Mouse (Mus musculus) embryonic stem cell, embryonic (primary cell): ENCODE data around the gene P2ry2.

ENCODE experiments used
- CTCF ChIA-PET, 4 experiments: fragments of 300-600 bp in 2 of 4; fragments of 350-600 bp in 2 of 4; sonication (Branson Sonifier 250); formaldehyde crosslinking; loops; one replicate each; lab custom pipeline; 2022; ENCODE audit warnings: inconsistent platforms in 2 of 4; lab: Charles Lee
- POLR2A ChIA-PET, 4 experiments: fragments of 300-600 bp in 2 of 4; fragments of 350-600 bp in 2 of 4; sonication (Branson Sonifier 250); formaldehyde crosslinking; loops; one replicate each; lab custom pipeline; 2022; ENCODE audit warnings: antibody characterized with exemption in 4 of 4, inconsistent platforms in 1 of 4; lab: Charles Lee

P2ry2 gene

DNA sequence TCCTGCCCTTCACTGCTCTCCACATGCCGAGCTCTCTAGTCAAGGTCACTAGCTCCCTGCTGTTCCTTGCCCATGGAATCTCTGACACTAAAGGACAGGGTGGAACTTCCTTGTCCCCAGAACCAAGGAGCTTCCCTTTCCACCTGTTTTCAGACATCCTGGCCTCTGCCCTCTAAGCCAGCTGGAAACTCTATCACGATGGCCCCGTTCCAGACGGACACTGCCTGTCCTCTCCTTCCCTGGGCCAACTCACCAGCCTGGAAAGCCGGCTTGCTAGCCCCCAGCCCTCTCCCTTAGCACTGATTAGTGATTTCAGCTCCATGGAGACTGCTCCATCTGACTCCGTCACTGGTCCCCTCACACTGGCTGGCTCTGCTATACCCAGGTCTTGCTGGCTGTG, 10.4 kb downstream of the P2ry2 start:
- ChIA-PET CTCF (interaction anchor here in 3 of 4 experiments (0.5 to 1.8 kb wide), 8 partner anchors 12 to 649 kb away, joined by 3 to 8 read pairs (median 4); no protein-coding TSS in a partner anchor), POLR2A (interaction anchor here in 2 of 4 experiments (0.7 to 2.3 kb wide), 4 partner anchors 9 to 507 kb away, joined by 3 to 8 read pairs (median 3); no protein-coding TSS in a partner anchor)

- POLR2A ChIA-PET: interaction anchor here in 1 of 4 experiments (2.1 kb wide), 1 partner anchor 14 kb away, joined by 7 read pairs; the partner anchor contains the start of gene P2ry2
- CTCF ChIA-PET: interaction anchor here in 1 of 4 experiments (1.3 kb wide), 1 partner anchor 52 kb away, joined by 3 read pairs; no protein-coding TSS in a partner anchor
Observed at GRCm38 (mm10) chr7:100999623-101000022, 13.0 kb downstream of the P2ry2 start.

GRCm38 (mm10) chr7:100998578-100998960, 14.1 kb downstream of the P2ry2 start:
- CTCF ChIA-PET: interaction anchor here in 3 of 4 experiments (0.6 to 1.6 kb wide), 3 partner anchors 11 to 60 kb away, joined by 3 to 7 read pairs (median 7); no protein-coding TSS in a partner anchor
- POLR2A ChIA-PET: interaction anchor here in 1 of 4 experiments (1.6 to 2.1 kb wide), 2 partner anchors 10 to 15 kb away, joined by 5 to 7 read pairs; partner anchors contain the start of gene P2ry2

DNA sequence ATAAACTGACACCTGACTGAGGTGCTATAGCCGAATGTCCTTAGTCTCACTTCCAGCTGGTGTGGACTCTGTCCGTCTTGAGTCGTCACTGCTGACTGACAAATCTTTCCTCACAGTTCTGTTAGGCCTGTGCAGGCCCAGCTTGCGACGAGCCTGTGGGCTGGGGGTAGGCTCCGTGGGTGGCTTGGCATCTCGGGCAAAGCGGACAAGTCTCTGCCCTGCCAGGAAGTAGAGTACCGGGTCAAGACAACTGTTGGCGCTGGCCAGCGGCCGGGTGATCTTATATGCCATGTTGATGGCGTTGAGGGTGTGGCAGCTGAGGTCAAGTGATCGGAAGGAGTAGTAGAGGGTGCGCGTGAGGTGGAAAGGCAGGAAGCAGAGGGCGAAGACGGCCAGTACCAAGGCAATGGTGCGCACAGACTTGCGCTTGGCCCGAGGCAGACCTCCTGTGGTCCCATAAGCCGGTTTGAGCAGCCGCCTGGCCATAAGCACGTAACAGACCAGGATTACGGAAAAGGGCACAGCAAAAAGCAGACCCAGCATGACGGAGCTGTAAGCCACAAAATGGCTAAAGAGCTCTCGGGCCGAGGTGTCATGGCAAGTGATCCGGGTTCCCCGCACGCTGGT, 14.6 kb downstream of the P2ry2 start:
- ChIA-PET POLR2A (interaction anchor here in 1 of 4 experiments (1.1 to 2.1 kb wide), 3 partner anchors 10 to 359 kb away, joined by 5 to 7 read pairs (median 5); partner anchors contain the start of gene P2ry2), CTCF (interaction anchor here in 3 of 4 experiments (0.7 to 1.6 kb wide), 3 partner anchors 9 to 31 kb away, joined by 3 to 7 read pairs (median 3); no protein-coding TSS in a partner anchor)

DNA sequence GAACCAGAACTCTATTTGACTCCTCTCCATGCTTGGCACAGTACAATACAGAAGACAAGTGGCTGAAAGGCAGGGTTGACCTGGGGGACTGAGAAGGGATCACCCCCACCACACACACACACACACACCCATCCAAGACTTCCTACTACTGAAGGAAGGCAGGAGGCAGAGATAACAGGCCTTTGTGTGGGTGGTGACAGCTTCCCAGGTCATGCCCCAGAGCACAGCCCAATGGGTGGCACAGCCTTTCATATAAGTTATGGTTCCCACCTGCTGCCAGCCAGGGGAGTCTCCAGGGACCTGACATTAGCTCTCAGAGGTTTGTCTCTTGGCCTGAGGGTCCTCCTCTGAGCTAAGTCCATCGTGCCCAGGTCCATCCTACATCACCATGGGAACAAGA, 15.5 kb downstream of the P2ry2 start:
- POLR2A ChIA-PET: interaction anchor here in 1 of 4 experiments (1.1 to 2.1 kb wide), 4 partner anchors 9 to 360 kb away, joined by 5 to 7 read pairs (median 5); partner anchors contain the start of gene P2ry2
- CTCF ChIA-PET: interaction anchor here in 2 of 4 experiments (0.7 to 1.6 kb wide), 2 partner anchors 9 to 31 kb away, joined by 3 read pairs; no protein-coding TSS in a partner anchor

- CTCF ChIA-PET: interaction anchor here in 3 of 4 experiments (0.5 to 1.3 kb wide), 4 partner anchors 49 to 1226 kb away, joined by 3 to 4 read pairs (median 4); no protein-coding TSS in a partner anchor
- POLR2A ChIA-PET: interaction anchor here in 1 of 4 experiments (0.6 to 2.0 kb wide), 2 partner anchors 10 to 11 kb away, joined by 3 to 5 read pairs; no protein-coding TSS in a partner anchor
Observed at GRCm38 (mm10) chr7:100995951-100996350, 16.7 kb downstream of the P2ry2 start.

DNA sequence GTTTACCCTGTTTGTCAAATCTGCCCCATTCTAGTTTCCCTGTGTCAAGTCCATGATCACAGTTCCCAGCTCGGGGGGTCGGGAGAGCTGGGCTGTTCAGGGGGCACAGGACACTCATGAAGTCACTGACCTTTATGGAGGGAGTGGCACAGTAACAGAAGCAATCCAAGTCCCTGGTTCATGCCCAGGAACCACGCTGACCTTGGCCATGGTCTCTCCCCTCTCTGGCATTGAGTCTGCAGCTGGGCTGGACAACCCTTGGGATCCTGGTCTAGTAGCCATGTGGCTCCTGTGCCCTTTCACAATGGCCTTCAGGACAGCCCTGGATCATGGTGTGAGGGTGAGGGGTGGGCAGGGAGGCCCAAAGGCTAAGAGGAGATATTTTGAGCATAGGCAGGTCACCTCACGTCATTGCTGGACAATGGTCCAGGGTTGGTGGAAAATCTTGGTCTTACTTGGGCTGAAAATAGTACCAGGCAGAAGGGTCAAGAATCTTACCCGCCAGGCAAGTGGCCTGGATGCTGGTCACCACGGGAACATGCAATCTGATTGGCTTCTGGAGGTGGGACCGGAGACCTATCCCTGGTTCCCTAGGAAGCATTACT, 17.3 kb downstream of the P2ry2 start:
- ChIA-PET CTCF (interaction anchor here in 2 of 4 experiments (0.6 to 1.3 kb wide), 3 partner anchors 56 to 132 kb away, joined by 3 to 4 read pairs (median 3); partner anchors contain the start of gene Relt (in 1 of the 2)), POLR2A (interaction anchor here in 1 of 4 experiments (0.6 to 2.0 kb wide), 2 partner anchors 10 kb away, joined by 3 to 5 read pairs; no protein-coding TSS in a partner anchor)

- ChIA-PET POLR2A (interaction anchor here in 2 of 4 experiments (0.7 to 1.8 kb wide), 4 partner anchors 11 to 26 kb away, joined by 3 to 5 read pairs (median 4); no protein-coding TSS in a partner anchor), CTCF (interaction anchor here (0.6 to 1.4 kb wide), 8 partner anchors 9 to 295 kb away, joined by 3 to 4 read pairs (median 3); no protein-coding TSS in a partner anchor)
Observed at GRCm38 (mm10) chr7:100993166-100993565, 19.5 kb downstream of the P2ry2 start.

DNA sequence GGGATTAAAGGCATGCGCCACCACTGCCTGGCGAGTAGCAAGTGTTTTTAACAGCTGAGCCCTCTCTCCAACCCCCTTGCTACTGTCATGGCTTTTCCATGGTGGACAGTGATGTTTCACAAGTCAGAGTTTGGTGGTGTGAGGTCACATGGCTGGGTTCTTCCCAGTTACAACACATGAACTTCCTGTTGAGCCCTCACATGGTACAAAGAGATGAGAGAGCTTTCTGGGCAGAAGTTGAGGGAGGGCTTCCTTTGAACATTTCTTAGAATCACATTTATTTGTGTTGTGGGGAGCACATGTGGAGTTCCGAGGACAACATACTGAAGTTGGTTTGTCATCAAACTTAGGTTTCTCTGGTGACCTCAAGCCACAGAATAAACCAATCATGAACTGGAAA, 20.7 kb downstream of the P2ry2 start:
- CTCF ChIA-PET: interaction anchor here in 2 of 4 experiments (0.5 to 1.5 kb wide), 2 partner anchors 60 to 297 kb away, joined by 3 to 4 read pairs; no protein-coding TSS in a partner anchor
- POLR2A ChIA-PET: interaction anchor here in 1 of 4 experiments (1.8 kb wide), 1 partner anchor 12 kb away, joined by 5 read pairs; no protein-coding TSS in a partner anchor

DNA sequence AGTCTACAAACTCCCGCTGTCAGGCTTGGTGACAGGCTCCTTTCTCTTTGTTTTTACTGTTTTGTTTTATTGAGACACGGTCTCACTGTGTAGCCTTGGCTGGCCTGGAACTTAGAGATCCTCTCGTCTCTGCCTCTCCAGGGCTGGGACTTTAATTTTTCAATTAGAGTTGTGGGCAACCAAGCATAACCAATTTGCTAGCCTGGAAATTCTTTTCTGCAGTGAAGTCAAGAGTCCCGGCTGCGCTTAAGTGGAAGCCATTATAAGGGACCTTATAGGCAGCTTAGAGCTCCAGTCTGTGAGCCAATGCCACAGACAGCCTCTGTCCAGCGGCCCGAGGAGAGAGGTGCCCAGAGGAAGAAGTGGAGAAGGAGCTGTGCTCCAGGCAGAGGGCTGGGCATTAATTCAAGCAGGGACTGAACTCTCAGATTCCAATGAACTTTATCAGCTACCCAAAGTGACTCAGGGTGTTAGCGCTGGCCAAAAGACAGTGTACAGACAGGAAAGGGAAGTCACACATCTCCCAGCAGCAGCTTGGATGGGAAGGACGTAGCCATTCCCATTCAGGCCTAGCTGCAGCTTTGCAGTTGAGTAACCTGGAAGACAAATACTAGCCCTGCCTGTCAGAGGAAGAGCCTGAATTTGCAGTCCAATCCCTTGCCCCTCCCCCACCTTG, 21.9 kb downstream of the P2ry2 start:
- ChIA-PET POLR2A (interaction anchor here in 1 of 4 experiments (0.5 kb wide), 1 partner anchor 28 kb away, joined by 3 read pairs; no protein-coding TSS in a partner anchor), CTCF (interaction anchor here in 3 of 4 experiments (0.7 to 4.3 kb wide), 3 partner anchors 11 to 61 kb away, joined by 3 to 73 read pairs (median 3); no protein-coding TSS in a partner anchor)

GRCm38 (mm10) chr7:100988092-100988491, 24.6 kb downstream of the P2ry2 start:
- POLR2A ChIA-PET: interaction anchor here in 3 of 4 experiments (0.6 to 2.4 kb wide), 9 partner anchors 9 to 415 kb away, joined by 3 to 11 read pairs (median 5); no protein-coding TSS in a partner anchor
- CTCF ChIA-PET: interaction anchor here (0.6 to 4.3 kb wide), 50 partner anchors 9 to 703 kb away, joined by 3 to 76 read pairs (median 4); partner anchors contain the start of gene Atg16l2 (in 1 of the 4)

GRCm38 (mm10) chr7:100984452-100985395, 27.9 kb downstream of the P2ry2 start:
- CTCF ChIA-PET: interaction anchor here (0.6 to 2.0 kb wide), 20 partner anchors 9 to 660 kb away, joined by 3 to 9 read pairs (median 3); no protein-coding TSS in a partner anchor

DNA sequence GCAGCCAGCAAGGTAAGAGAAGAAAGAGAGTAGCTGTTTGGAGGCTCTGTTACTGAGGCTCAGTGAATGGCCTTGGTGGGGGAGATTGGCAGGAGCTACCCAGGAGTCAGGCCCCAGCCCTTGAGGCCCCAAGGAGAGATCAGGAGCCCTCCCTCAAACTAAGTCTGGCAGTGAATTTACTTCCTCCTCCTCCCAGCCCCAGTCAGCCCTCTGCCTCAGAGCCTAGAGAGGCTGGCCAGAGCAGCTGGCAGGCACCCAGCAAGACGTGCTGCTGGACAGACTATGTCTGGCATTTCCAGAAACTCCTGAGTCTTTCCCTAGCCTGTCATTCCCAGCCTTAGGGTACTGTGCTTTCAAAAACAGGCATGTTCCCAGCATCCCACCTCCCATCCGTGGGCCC, 33.5 kb downstream of the P2ry2 start:
- ChIA-PET POLR2A (interaction anchor here in 1 of 4 experiments (1.1 kb wide), 1 partner anchor 48 kb away, joined by 3 read pairs; no protein-coding TSS in a partner anchor), CTCF (interaction anchor here in 2 of 4 experiments (0.8 to 2.0 kb wide), 5 partner anchors 9 to 19 kb away, joined by 3 to 10 read pairs (median 4); no protein-coding TSS in a partner anchor)

More at GRCm38 (mm10) chr7:100984452-100985395, 27.9 kb downstream of the P2ry2 start:
- POLR2A ChIA-PET: interaction anchor here in 3 of 4 experiments (0.5 to 1.6 kb wide), 11 partner anchors 11 to 676 kb away, joined by 3 to 8 read pairs (median 3); partner anchors contain the start of gene Arhgef17 (in 1 of the 3)

GRCm38 (mm10) chr7:100978171-100978570, 34.5 kb downstream of the P2ry2 start:
- CTCF ChIA-PET: interaction anchor here in 2 of 4 experiments (1.0 to 2.0 kb wide), 3 partner anchors 11 to 12 kb away, joined by 4 to 10 read pairs (median 6); no protein-coding TSS in a partner anchor
- POLR2A ChIA-PET: interaction anchor here in 1 of 4 experiments (0.7 kb wide), 1 partner anchor 10 kb away, joined by 3 read pairs; no protein-coding TSS in a partner anchor

DNA sequence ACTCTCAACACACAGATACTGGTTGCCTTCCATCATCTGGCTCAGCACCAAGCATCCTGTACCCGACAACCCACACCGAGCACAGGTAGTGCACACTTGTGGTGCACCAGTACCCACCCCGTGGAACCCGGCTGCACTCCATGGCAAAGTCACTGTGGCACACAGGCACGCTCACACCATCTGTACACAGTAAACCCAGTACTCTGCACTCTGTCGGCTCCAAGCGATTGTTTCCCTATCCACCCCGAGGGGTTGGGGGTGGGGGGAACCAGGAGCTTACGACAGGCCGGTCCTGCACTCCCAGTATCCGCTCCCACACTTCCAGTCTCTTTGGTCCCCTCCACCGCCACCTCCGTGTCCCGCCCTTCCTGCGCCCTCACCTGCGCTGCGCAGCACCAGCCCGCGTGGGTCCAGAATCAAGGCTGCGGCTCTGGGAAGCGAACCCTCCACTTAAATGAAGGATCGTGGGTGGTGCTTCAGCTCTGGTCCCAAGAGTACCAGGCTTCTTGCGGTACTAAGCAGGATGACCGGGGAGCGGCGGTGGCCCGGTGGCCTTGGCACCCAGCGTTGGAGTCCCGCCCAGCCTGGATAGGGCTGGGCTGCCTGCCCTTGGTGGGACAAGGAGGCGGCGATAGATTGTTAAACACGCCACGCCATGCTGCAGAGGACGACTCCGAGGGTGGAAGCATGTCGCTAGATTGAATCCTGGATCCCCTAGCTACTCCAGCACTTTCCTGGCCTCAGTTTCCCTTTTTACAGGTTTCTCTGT, 38.3 kb downstream of the P2ry2 start, which contains the start of gene P2ry6:
TSS of gene P2ry6 (minus strand) at position 515 of the 769 bp plus-strand sequence.
- CTCF ChIA-PET: interaction anchor here in 3 of 4 experiments (0.6 to 1.5 kb wide), 6 partner anchors 9 to 438 kb away, joined by 3 to 6 read pairs (median 3); no protein-coding TSS in a partner anchor
- POLR2A ChIA-PET: interaction anchor here in 2 of 4 experiments (1.0 to 1.3 kb wide), 4 partner anchors 10 to 336 kb away, joined by 3 read pairs; no protein-coding TSS in a partner anchor
